Mouse (Mus musculus) midbrain, postnatal 0 days (tissue): ENCODE results near the gene Olfr703. TPM values are rescaled to one million over a fixed set of nuclear protein-coding genes. Genes with fewer than 3 reads are reported as not detected.

ENCODE experiments used
- ATAC-seq: fragments of 200-750 bp; cut with Nextera tagmentation; 2 replicates; pipeline ENCODE4 v1.8.0; 2017; ENCODE audit warnings: moderate number of reproducible peaks, mild to moderate bottlenecking, moderate TSS enrichment, moderate library complexity; ENCODE audit not compliant: low FRiP score
- DNase-seq: peaks from one replicate; pipeline ENCODE4 v3.0.0-alpha.2; 2015; ENCODE audit warnings: low spot score
- H3K27ac ChIP-seq: fragments of 300-500 bp; sonication (generic); 2 replicates; pipeline ENCODE4 v1.5.1; 2014; ENCODE audit warnings: low read depth, mild to moderate bottlenecking, low read length, mixed read lengths
- H3K27me3 ChIP-seq: fragments of 300-500 bp; sonication (generic); 2 replicates; pipeline ENCODE4 v1.6.1; 2014; ENCODE audit warnings: low read length, control low read depth, mixed read lengths; ENCODE audit not compliant: insufficient read depth
- H3K36me3 ChIP-seq: fragments of 300-500 bp; sonication (generic); 2 replicates; pipeline ENCODE4 v1.6.1; 2014; ENCODE audit warnings: low read length, control low read depth, mixed read lengths; ENCODE audit not compliant: insufficient read depth
- H3K4me1 ChIP-seq: fragments of 300-500 bp; sonication (generic); 2 replicates; pipeline ENCODE4 v1.6.1; 2014; ENCODE audit warnings: mild to moderate bottlenecking, control low read depth, antibody characterized with exemption, low read length, mixed read lengths; ENCODE audit not compliant: insufficient read depth
- H3K4me2 ChIP-seq: fragments of 300-500 bp; sonication (generic); 2 replicates; pipeline ENCODE4 v1.6.1; 2014; ENCODE audit warnings: low read depth, mild to moderate bottlenecking, low read length, mixed read lengths; ENCODE audit not compliant: poor library complexity, severe bottlenecking
- H3K4me3 ChIP-seq: fragments of 300-500 bp; sonication (generic); 2 replicates; pipeline ENCODE4 v1.5.1; 2014; ENCODE audit warnings: low read depth, mild to moderate bottlenecking, low read length, moderate library complexity
- H3K9ac ChIP-seq: fragments of 300-500 bp; sonication (generic); replicated peaks from 2 replicates; pipeline ENCODE4 v1.6.1; 2014; ENCODE audit warnings: mild to moderate bottlenecking, low read length, moderate library complexity, mixed read lengths; ENCODE audit not compliant: poor library complexity, severe bottlenecking
- H3K9me3 ChIP-seq: fragments of 300-500 bp; sonication (generic); 2 replicates; pipeline ENCODE4 v1.6.1; 2016; ENCODE audit warnings: low read length, control low read depth
- CTCF ChIP-seq: IDR thresholded peaks from 2 replicates; pipeline ENCODE4 v1.5.1; 2016; ENCODE audit warnings: antibody characterized with exemption, mild to moderate bottlenecking
- WGBS: fragments of 180-500 bp; shearing (Covaris S2); extraction: QIAGEN DNeasy Blood & Tissue Kit; methylation state at CpG from one replicate; pipeline ENCODE4 v1.1.7; 2014; 5-methylcytosine and 5-hydroxymethylcytosine counted together
- polyA plus RNA-seq: library from polyadenylated mRNA; unstranded; fragments of >200 nt; fragmentation: Nextera tagmentation; extraction: Ambion mirVana; gene quantifications from 2 replicates; pipeline ENCODE4 v1.2.1, GENCODE M21; 2015
- total RNA-seq: library from RNA; depleted of rRNA; stranded (reverse); fragments of >200 nt; gene quantifications from 2 replicates; pipeline ENCODE4 v1.2.3, GENCODE M21; 2014; rRNA removed

The Olfr703 gene
- total and polyA plus RNA-seq, 2 experiments from 2014 or later, result not detected

DNA sequence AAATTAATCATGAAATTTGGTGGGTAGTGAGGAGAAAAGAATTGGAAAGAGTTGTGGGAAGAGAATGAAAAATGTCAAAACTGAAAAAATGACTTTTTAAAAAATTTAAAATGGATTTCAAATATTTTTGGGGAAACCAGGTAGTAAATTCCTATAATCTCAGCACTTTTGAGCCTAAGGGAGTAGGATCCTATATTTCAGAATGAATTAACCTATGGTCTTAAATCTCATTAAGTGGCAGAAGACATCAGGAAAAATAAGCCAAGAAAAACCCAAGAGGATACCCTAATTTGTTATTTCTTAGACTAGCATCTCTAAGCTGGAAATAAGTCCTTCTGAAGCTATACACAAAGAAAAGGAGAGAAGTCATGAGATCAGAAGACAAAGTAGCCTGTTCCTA, 19.7 kb downstream of the Olfr703 start, which contains the start of gene Olfr704:
Olfr704 (plus strand) TSS at position 301 of the 400 bp plus-strand sequence.
- no peak for DNase-seq
- no peak for ATAC-seq

DNA sequence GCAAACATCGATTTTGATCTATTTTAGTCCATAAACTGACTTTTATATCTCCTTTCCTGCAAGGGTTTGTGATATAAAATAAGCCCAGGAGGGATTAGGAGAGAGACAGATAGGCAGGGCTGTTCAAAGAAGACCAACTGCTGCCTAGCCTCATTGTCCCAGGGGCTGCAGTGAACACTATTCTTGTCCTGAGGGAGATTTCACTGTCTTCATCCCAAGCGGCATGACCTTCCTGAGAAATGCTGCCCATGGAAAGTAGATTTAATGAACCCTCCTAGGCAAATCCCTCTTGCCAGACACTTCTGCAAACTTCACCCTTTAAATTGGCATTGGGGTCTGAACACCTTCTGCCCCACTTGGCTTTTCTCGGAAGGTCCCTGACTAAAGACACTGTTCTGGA, 33.6 kb downstream of the Olfr703 start, which contains the start of gene Olfr705:
Olfr705 (minus strand) TSS at position 101 of the 400 bp plus-strand sequence.
- no peak within 1 kb of the TSS for H3K27ac ChIP-seq
- no peaks in the 10 kb centered on the region for H3K36me3 ChIP-seq
- no peak within 1 kb of the TSS for H3K4me3 ChIP-seq
- no peaks in the 10 kb centered on the region for H3K4me1 ChIP-seq
- H3K9me3 ChIP-seq, result no peaks in the 10 kb centered on the region
- 84% methylated on average over 3 of the region's 3 CpGs for WGBS
- no peaks in the 10 kb centered on the region for H3K27me3 ChIP-seq
- H3K9ac ChIP-seq, result no peak within 1 kb of the TSS
- DNase-seq (no peak), ATAC-seq (no peak)
- no peak for TF ChIP-seq CTCF
- no peak within 1 kb of the TSS for H3K4me2 ChIP-seq

More for the DNA sequence above, 19.7 kb downstream of the Olfr703 start, which contains the start of gene Olfr704:
- no peak within 1 kb of the TSS for H3K4me3 ChIP-seq
- H3K4me1 ChIP-seq, result no peaks in the 10 kb centered on the region
- no peak within 1 kb of the TSS for H3K4me2 ChIP-seq
- no peaks in the 10 kb centered on the region for H3K9me3 ChIP-seq
- H3K27me3 ChIP-seq, result no peaks in the 10 kb centered on the region
- no peak within 1 kb of the TSS for H3K27ac ChIP-seq
- no peak for TF ChIP-seq CTCF
- H3K36me3 ChIP-seq, result no peaks in the 10 kb centered on the region
- H3K9ac ChIP-seq, result no peak within 1 kb of the TSS

DNA sequence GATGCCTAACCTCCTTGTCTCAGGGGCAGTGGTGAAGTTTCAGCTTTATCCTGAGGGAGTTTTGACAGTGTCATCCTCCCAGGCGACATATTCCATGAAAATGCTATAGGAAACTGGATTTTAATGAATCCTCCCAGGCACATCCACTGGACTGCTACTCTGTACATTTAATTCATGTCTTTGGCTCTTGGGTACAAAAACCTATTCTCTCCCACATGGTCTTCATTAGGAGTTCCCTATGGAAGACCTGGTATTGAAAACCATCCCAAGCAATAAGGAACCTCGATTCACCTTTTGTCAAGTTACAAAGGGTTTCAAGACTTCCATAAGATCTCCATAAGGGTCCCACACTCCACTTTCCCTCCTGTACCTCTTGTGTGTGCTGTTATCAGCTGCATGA, 44.9 kb downstream of the Olfr703 start, which contains the start of gene Olfr706:
Olfr706 (minus strand) TSS at position 101 of the 400 bp plus-strand sequence.
- 79% methylated on average over 2 of the region's 2 CpGs for WGBS
- Histone ChIP-seq H3K27me3 (no peaks in the 10 kb centered on the region), H3K27ac (no peak within 1 kb of the TSS), H3K4me1 (no peaks in the 10 kb centered on the region), H3K9ac (no peak within 1 kb of the TSS), H3K9me3 (no peaks in the 10 kb centered on the region), H3K4me2 (no peak within 1 kb of the TSS), H3K36me3 (no peaks in the 10 kb centered on the region), H3K4me3 (no peak within 1 kb of the TSS)
- DNase-seq (no peak), ATAC-seq (no peak)
- no peak for TF ChIP-seq CTCF

Other genes with a start within 250 kb of the Olfr703 start
- not detected in 2 replicates for gene Olfr693, start 162.8 kb upstream of the Olfr703 start, total RNA-seq
- gene Olfr693, start 162.8 kb upstream of the Olfr703 start, polyA plus RNA-seq, result not detected in 2 replicates
- not detected in 2 replicates for gene Olfr694, start 151.5 kb upstream of the Olfr703 start, total RNA-seq
- not detected in 2 replicates for gene Olfr694, start 151.5 kb upstream of the Olfr703 start, polyA plus RNA-seq
- gene Olfr695, start 127.0 kb upstream of the Olfr703 start, total RNA-seq, result not detected in 2 replicates
- gene Olfr695, start 127.0 kb upstream of the Olfr703 start, polyA plus RNA-seq, result not detected in 2 replicates
- gene Olfr697, start 100.9 kb upstream of the Olfr703 start, total RNA-seq, result 0.22 TPM in 1 of 2 replicates, not detected in the other
- gene Olfr697, start 100.9 kb upstream of the Olfr703 start, polyA plus RNA-seq, result not detected in 2 replicates
- gene Olfr698, start 88.0 kb upstream of the Olfr703 start, total RNA-seq, result not detected in 2 replicates
- not detected in 2 replicates for gene Olfr698, start 88.0 kb upstream of the Olfr703 start, polyA plus RNA-seq
- gene Olfr699, start 50.2 kb upstream of the Olfr703 start, total RNA-seq, result not detected in 2 replicates
- not detected in 2 replicates for gene Olfr699, start 50.2 kb upstream of the Olfr703 start, polyA plus RNA-seq
- not detected in 2 replicates for gene Olfr700, start 34.5 kb upstream of the Olfr703 start, total RNA-seq
- gene Olfr700, start 34.5 kb upstream of the Olfr703 start, polyA plus RNA-seq, result not detected in 2 replicates
- not detected in 2 replicates for gene Olfr701, start 29.2 kb upstream of the Olfr703 start, total RNA-seq
- gene Olfr701, start 29.2 kb upstream of the Olfr703 start, polyA plus RNA-seq, result not detected in 2 replicates
- gene Olfr702, start 9.5 kb upstream of the Olfr703 start, total RNA-seq, result not detected in 2 replicates
- not detected in 2 replicates for gene Olfr702, start 9.5 kb upstream of the Olfr703 start, polyA plus RNA-seq
- not detected in 2 replicates for gene Olfr704, start 19.8 kb downstream of the Olfr703 start, total RNA-seq
- not detected in 2 replicates for gene Olfr704, start 19.8 kb downstream of the Olfr703 start, polyA plus RNA-seq
- gene Olfr705, start 33.5 kb downstream of the Olfr703 start, total RNA-seq, result not detected in 2 replicates
- not detected in 2 replicates for gene Olfr705, start 33.5 kb downstream of the Olfr703 start, polyA plus RNA-seq
- gene Olfr706, start 44.8 kb downstream of the Olfr703 start, total RNA-seq, result not detected in 2 replicates
- not detected in 2 replicates for gene Olfr706, start 44.8 kb downstream of the Olfr703 start, polyA plus RNA-seq
- not detected in 2 replicates for gene Olfr707, start 57.9 kb downstream of the Olfr703 start, total RNA-seq
- not detected in 2 replicates for gene Olfr707, start 57.9 kb downstream of the Olfr703 start, polyA plus RNA-seq
- gene Olfr1532-ps1, start 64.6 kb downstream of the Olfr703 start, total RNA-seq, result not detected in 2 replicates
- not detected in 2 replicates for gene Olfr1532-ps1, start 64.6 kb downstream of the Olfr703 start, polyA plus RNA-seq
- gene Olfr709-ps1, start 88.9 kb downstream of the Olfr703 start, total RNA-seq, result not detected in 2 replicates
- not detected in 2 replicates for gene Olfr709-ps1, start 88.9 kb downstream of the Olfr703 start, polyA plus RNA-seq
- gene Olfr710, start 105.0 kb downstream of the Olfr703 start, total RNA-seq, result not detected in 2 replicates
- gene Olfr710, start 105.0 kb downstream of the Olfr703 start, polyA plus RNA-seq, result not detected in 2 replicates
- gene Olfr6, start 120.6 kb downstream of the Olfr703 start, total RNA-seq, result not detected in 2 replicates
- gene Olfr6, start 120.6 kb downstream of the Olfr703 start, polyA plus RNA-seq, result not detected in 2 replicates
- not detected in 2 replicates for gene Olfr711, start 132.1 kb downstream of the Olfr703 start, total RNA-seq
- gene Olfr711, start 132.1 kb downstream of the Olfr703 start, polyA plus RNA-seq, result not detected in 2 replicates
- gene Olfr2, start 162.7 kb downstream of the Olfr703 start, total RNA-seq, result not detected in 2 replicates
- gene Olfr2, start 162.7 kb downstream of the Olfr703 start, polyA plus RNA-seq, result not detected in 2 replicates
- not detected in 2 replicates for gene Olfr713, start 187.8 kb downstream of the Olfr703 start, total RNA-seq
- gene Olfr713, start 187.8 kb downstream of the Olfr703 start, polyA plus RNA-seq, result not detected in 2 replicates
- not detected in 2 replicates for gene Olfr714, start 227.6 kb downstream of the Olfr703 start, total RNA-seq
- gene Olfr714, start 227.6 kb downstream of the Olfr703 start, polyA plus RNA-seq, result not detected in 2 replicates
- gene Olfr17, start 249.9 kb downstream of the Olfr703 start, total RNA-seq, result not detected in 2 replicates
- gene Olfr17, start 249.9 kb downstream of the Olfr703 start, polyA plus RNA-seq, result not detected in 2 replicates